Mouse (Mus musculus) kidney, adult 2 months (tissue): ENCODE measurements around the gene Pafah1b3.

Experiments
- CTCF ChIP-seq: fragments of 200-500 bp; conservative IDR thresholded peaks from 2 replicates; pipeline ENCODE4 v1.5.1; 2011; ENCODE audit warnings: low read depth, mild to moderate bottlenecking, control low read depth, low read length, moderate library complexity, mixed read lengths; ENCODE audit not compliant: insufficient read depth, insufficient read length
- POLR2A ChIP-seq: fragments of 200-500 bp; IDR thresholded peaks from one replicate; pipeline ENCODE4 v1.6.1; 2011; ENCODE audit warnings: low read depth, low read length, control low read depth

GRCm38 (mm10) chr7:25249314-25250140, 48.3 kb downstream of the Pafah1b3 start:
- no peak for TF ChIP-seq POLR2A
- TF ChIP-seq CTCF: no peak
